Mouse (Mus musculus) E14TG2a.4 (cell line): ENCODE data around the gene Dagla.

Source experiments
- CTCF ChIP-seq: conservative IDR thresholded peaks from 2 replicates; pipeline ENCODE4 v1.5.1; 2014; ENCODE audit warnings: low read length
- NANOG ChIP-seq: IDR thresholded peaks from 2 replicates; pipeline ENCODE4 v1.6.1; 2014; ENCODE audit warnings: borderline replicate concordance, low read length, mixed read lengths
- POU5F1 ChIP-seq: IDR thresholded peaks from 2 replicates; pipeline ENCODE4 v1.6.1; 2014; ENCODE audit warnings: low read length, borderline replicate concordance

DNA sequence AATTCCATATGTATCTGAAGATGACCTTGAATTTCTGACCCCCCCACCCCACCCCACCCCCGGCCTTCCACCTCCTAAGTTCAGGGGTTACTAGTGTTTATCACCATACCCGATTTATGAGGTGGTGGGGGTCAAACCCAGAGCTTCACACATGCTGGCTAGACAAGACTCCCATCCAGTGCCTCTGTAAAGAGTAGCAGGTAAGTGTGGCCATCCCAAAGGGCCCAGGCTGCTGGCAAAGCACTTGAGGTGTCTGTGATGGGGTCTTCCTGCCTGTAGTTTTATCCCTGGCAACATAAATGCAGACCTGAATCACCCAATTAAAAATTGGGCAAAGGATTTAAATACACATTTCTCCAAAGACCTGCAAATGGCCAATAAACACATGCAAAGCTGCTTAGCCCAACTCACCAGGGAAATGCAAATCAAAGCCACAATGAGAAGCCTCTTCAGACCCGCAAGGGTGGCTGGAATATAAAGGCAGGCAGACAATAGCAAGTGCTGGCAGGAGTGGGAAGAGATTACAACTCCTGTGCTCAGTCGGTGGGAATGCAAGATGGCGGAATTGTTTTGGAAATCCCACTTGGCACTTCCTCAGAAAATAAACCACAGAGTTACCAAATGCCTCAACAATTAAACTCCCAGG, 43.1 kb upstream of the Dagla start:
- TF ChIP-seq CTCF (no peak), POU5F1 (no peak), NANOG (0 out of 2 replicates have a peak, but pooled peaks have one; percentile 12)
